Mouse (Mus musculus): ENCODE data around the gene Zfr2.

The Zfr2 gene

DNA sequence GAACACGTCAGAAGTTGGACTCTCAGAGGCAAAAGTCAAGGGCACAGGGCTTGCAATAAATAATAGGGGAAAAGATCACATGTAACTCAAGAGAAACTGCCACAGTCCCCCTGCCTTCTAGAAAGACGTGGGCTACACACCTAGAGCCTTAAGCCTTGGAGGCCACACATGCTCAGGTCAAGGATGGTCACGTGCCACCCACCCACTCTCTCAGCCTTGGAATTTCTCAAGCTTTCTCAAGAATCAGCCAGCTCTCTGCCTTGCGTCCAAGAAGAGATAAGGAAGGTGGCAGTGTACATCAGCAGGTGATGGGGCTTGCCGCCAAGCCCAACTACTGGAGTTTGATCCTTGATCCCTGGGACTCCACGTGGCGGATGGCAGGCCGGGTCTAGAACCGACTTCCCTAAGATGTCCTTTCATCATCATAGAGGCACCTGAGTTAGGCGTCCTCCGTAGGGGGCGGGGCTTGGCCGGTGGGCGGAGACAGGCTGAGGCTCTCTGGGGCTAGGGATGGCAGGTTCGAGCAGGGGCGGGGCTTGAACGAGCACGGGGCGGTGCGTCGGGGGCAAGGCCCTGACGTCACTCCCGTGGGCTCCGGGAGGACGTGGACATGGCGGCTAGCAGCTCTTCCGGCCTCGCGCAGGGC lies at the start of gene Zfr2:
Gene Zfr2 (plus strand): TSS at position 576 of the 646 bp plus-strand sequence.
- DNase-seq (ENCODE audit: low read depth, low spot score): peak; percentile 63

DNA sequence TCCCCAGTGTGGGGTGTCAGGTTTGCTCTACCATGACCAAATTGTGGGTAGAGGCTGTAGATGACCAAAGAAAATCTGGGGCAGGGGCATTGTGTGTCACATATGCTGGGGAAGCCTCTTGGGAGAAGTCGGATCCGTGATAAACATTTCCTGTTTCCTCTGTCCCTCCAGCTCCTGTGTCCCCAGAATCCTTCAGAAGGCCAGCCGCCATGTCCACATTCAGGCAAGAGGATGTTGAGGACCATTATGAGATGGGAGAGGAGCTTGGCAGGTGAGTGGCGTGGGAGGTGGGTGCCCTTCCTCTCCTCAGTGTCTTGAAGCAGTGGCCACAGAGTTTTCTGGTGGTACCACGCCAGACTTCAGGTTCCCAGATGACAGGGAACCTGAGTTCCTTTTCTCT lies 49.1 kb upstream of the Zfr2 start, which contains the start of gene 4930442H23Rik:
Gene 4930442H23Rik (minus strand): TSS at position 45 of the 400 bp plus-strand sequence.
- no peak for DNase-seq (ENCODE audit: low read depth, low spot score)

DNA sequence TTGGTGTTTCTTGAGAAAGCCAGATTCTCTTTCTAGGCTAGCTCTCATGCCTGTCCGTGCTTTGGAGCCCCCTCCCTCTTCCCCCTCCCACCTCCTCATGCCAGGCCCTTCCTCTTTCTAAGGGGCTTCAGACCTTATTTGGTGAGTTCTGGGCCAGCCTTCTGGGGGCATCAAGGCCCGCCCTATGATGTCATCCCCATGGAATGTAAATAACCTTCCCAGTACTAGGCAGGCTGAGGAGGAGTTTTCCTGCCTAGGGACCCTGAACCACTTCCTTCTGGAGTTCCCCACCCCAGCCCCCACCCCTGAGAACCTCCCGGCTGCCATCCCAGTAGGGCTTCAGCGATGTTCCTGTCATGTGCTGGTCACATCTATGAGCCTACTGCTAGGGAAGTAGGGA lies 48.2 kb upstream of the Zfr2 start:
- DNase-seq (ENCODE audit: low read depth, low spot score): no peak

DNA sequence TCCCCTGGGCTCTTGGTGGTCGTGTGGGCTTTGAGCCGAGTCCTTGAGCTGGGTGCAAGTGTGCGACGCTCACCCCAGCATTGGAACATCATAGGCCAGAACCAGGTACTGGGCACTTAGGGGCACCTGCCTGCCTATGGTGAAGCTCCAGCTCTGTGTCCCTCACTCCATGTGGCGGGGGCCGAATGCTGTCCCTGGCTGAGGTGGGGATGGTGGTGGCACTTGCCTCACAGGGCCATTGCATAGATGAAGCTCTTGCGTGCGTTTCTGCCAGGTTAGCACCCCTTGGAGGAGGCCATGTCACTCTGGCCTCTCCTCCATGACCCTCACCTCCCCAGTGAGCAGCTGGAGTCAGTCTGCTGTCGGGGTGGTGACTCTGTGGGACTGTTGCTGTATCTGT lies 45.8 kb upstream of the Zfr2 start:
- no peak for DNase-seq (ENCODE audit: low read depth, low spot score)

DNA sequence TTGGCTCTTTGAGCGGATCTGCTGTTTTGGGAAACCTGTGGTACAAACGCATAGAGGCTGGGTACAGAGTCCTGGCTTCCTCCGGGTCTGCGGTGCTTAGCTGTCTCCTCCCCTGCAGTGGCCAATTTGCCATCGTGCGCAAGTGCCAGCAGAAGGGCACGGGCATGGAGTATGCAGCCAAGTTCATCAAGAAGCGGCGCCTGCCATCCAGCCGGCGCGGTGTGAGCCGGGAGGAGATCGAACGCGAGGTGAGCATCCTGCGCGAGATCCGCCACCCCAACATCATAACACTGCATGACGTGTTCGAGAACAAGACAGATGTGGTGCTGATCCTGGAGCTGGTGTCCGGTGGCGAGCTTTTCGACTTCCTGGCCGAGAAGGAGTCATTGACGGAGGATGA lies 43.1 kb upstream of the Zfr2 start:
- no peak for DNase-seq (ENCODE audit: low read depth, low spot score)

DNA sequence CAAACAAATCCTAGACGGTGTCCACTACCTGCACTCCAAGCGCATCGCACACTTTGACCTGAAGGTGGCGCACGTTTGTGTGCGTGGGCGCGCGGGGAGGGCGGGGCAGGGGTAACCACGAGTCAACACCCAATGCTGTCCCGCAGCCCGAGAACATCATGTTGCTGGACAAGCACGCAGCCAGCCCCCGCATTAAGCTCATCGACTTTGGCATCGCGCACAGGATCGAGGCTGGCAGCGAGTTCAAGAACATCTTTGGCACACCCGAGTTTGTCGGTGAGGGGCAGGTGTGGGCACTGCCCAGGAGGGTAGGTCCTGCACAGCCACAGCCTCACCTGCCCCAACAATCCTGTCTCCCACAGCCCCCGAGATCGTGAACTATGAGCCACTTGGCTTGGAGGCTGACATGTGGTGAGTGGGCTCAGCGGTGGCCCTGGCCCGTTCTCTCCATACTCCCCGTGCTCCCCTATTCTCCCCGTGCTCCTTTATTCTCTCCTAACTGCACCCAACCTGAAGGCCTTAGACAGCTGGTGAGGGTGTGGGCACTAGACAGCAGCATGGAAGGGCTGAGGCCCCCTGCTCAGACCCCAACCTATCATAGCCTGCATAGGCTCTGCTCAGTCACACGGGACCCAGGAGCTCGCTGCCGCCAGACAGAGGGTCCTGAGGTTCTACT lies 42.6 kb upstream of the Zfr2 start:
- no peak for DNase-seq (ENCODE audit: low read depth, low spot score)

DNA sequence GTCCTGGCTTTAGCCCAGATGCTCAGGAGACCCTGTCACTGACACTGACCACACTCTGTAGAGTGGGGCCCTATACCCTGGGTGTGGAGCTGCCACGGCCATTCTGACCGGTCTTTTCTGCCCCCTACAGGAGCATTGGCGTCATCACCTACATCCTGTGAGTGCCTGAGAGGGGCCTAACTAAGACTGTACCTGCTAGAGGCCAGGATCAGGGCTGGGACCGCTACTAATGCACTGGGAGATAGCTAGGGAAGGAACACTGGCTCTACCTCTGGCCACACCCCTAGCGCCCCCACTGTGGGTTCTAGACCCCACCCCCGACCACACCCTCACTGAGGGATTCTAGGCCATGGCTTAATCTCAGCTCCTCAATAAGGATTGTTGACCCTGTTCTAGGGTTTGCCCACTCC lies 42.0 kb upstream of the Zfr2 start:
- no peak for DNase-seq (ENCODE audit: low read depth, low spot score)

DNA sequence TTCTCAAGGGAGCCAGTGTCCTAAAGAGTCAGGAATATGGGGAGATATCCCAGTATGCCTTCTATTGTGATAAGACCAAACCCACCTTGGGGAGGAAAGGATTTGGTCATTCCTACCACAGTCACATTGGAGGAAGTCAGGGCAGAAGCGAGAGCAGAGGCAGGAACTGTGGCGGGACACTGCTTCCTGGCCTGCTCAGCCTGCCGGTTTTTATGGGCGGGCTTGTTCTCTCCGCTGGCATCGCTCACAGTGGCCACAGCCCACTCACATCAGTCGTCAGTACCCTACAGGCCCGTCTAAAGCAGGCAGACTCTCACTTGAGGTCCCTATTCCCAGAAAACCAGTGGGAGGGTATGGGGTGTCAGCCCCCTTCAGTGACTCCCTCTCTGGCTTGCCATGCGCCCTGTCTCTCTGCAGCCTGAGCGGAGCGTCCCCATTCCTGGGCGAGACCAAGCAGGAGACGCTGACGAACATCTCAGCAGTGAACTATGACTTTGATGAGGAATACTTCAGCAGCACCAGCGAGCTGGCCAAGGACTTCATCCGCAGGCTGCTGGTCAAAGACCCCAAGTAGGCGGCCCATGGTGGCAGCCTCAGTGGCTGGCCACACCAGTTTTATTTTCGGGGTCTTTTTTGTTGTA lies 41.5 kb upstream of the Zfr2 start:
- DNase-seq (ENCODE audit: low read depth, low spot score): no peak

DNA sequence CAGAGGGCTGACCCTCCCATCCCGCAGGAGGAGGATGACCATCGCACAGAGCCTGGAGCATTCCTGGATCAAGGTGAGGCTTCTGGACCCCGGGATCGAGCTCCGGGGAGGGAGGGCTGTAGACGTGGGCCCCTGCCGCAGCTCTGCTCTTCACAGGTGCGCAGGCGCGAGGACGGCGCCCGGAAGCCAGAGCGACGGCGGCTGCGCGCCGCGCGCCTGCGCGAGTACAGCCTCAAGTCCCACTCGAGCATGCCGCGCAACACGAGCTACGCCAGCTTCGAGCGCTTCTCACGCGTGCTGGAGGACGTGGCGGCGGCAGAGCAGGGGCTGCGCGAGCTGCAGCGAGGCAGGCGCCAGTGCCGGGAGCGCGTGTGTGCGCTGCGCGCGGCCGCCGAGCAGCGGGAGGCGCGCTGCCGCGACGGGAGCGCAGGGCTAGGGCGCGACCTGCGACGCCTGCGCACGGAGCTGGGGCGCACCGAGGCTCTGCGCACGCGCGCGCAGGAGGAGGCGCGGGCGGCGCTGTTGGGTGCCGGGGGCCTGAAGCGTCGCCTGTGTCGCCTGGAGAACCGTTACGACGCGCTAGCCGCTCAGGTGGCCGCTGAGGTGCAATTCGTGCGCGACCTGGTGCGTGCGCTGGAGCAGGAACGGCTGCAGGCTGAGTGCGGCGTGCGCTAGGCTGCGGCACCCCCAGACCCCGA lies 40.5 kb upstream of the Zfr2 start:
- no peak for DNase-seq (ENCODE audit: low read depth, low spot score)

DNA sequence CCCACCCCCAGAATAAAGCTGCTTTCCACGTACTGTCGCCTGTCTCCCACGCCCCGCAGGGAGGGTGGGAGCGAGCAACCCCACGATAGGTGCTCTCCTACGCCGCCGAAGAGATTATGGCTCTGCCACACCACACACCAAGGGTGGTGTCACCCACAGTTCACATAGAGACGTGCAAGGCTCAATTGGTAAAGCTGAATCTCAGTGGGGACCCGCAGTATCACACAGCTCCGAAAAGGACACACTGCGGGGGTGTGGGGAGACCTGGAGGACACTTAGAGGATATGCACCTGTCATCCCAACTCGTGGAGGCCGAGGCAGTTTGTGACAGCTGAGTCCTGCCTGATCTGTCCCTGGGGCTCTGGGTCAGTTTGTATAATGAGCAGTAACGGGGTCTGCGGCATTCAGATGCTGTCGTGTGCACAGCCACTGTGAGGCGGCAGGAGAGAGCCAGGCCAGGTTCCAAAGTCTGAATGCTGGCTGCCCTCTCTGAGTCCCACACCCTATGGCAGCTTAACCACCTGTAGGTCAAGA lies 39.9 kb upstream of the Zfr2 start:
- no peak for DNase-seq (ENCODE audit: low read depth, low spot score)

DNA sequence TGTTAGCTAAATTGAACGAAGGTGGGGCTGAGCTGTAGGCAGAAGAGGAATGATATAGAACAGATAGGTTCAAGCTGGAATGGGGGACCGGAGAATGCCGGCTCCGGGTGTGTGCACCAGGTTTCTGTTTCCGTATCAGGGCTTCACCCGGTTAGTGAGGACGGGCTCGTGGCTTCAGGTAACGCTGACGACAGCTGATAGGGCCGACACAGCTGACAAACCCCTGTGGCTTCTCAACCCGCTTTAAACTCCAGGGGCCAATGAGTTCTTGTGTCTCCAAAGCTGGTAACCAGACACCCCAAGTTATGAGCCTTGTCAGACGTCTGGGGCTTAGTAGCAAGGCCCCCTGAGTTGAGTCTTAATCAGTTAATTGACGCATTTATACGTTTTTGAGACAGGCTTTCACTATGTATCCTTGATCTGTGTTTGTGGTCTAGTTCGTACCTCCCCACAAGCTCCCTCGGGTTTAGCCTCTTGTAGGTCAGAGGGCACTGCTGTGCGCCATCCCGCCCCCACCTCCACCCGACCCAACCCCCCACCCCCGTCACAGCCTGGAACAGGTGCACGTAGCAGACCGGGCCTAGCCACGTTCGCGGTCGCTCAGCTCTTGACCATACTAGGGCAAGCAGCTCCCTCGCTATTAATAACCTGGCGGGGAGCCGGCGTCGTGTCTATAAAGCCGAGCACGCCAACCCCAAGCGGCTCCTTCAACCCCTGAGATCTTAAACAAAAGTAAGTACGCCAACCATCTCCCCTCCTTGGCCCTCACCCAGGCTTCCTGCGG lies 38.8 kb upstream of the Zfr2 start:
- no peak for DNase-seq (ENCODE audit: low read depth, low spot score)

DNA sequence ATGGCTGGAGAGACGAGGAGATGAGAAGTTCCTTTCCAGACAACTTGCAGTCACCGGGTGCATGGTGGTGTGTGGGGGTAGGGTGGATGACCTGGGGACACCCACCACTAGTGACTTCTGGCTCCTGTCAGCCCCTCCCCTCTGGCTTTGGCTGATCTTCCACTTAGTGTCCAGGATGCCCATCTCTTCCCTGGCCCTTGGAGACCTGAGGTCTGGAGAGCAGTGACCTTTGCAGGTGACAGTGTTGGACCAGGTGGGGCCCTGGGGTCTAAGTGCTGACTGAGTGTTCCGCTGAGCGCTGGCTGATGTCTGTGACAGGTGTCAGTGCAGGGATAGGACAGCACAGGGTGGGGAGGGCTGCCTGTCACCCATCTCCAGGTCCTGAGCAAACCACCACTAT lies 37.7 kb upstream of the Zfr2 start:
- no peak for DNase-seq (ENCODE audit: low read depth, low spot score)

DNA sequence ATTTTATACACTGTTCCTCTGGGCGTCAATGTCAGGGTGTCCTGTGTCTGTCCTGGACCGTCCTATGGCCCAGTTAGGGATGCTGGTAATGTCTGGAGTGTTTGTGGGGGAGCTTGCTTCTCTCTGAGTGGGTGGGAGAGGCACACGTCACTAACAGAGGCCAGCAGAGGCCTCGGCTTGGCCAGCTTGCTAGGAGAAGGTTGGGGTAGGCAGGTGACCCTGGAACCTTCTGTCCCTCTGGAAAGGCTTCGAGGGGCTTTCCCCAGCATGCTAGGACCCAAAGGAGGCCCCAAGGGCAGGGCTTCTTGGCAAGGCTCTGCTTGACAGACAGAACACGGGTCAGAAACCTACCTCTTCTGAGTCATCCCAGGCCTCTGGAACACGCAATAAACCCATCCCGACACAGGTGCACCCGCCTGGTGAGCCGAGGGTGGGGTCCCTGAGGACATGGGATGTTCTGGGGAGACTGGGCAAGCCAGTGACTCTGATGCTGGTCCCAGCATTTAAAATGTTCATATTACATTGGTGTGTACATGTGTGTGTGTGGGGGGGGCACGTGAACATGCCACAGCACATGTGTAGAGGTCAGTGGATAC lies 36.4 kb upstream of the Zfr2 start:
- no peak for DNase-seq (ENCODE audit: low read depth, low spot score)

DNA sequence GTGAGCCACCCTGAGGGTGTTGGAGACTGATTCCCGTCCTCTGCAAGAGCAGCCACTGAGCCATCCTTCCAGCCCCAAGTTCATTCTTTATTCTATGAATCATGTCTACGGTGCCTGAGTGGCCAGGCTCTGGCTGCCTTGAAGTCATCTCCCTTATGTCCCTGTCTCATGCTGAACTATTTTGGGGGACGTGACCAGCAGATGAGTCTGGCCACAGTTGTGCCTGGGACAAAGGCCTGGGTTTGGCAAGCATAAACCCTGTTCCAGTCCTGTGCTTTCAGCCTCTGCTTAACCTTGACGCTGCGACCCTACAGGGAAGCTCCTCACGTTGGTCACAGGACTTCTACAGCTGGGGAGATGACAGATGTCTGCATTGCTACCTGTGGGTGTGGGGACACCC lies 35.6 kb upstream of the Zfr2 start:
- DNase-seq (ENCODE audit: low read depth, low spot score): no peak

DNA sequence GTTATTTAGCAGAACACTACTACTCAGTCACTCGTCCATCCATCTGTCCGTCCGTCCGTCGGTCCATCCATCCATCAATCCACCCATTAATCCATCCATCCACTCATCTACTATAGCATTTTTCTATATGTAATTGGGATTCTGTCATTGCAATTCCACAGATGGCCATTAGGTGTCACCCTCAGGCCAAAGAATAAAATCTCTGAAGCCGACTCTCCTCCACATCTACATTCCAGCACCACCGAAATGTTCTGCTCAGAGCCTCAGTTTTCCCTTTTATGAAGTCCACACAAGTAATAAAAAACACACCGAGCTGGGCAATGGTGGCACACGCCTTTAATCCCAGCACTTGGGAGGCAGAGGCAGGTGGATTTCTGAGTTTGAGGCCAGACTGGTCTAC lies 34.7 kb upstream of the Zfr2 start:
- no peak for DNase-seq (ENCODE audit: low read depth, low spot score)

DNA sequence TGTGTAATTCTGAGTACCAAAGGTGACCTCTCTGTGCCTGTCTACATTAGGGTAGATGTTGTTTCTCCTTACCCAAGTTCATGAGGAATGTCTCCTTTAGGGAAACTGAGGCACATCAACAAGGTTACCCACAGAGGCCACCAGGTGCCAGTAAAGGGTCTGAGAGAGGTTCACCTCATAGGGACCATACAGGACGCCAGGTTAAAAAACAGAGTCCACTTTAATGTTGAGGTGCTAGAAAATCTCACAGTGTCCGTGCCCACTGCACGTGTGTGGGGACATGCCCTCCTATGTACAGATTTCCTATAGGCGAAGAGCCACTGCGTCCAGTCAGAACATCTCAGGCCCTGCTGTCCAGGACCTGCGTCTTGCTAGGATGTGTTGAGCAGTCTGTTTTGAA lies 34.0 kb upstream of the Zfr2 start:
- no peak for DNase-seq (ENCODE audit: low read depth, low spot score)

DNA sequence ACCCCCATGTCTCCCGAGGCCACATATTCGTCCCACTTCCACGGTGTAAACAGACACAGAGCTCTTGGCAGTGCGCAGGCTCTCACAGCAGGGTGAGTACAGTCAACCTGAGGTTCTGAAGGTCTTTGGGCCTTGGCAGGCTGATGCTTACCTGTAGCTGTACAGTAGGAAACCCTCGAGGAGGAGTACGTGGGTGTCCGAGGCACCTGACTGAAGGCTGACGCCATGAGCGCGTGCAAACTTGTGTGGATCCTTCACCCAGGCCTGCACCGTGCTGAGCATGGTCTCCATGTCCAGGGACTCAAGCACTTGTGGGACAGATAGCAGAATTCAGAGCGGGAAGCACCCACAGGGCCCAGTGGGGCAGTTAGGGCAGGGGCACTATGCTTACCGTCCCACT lies 32.8 kb upstream of the Zfr2 start:
- no peak for DNase-seq (ENCODE audit: low read depth, low spot score)

DNA sequence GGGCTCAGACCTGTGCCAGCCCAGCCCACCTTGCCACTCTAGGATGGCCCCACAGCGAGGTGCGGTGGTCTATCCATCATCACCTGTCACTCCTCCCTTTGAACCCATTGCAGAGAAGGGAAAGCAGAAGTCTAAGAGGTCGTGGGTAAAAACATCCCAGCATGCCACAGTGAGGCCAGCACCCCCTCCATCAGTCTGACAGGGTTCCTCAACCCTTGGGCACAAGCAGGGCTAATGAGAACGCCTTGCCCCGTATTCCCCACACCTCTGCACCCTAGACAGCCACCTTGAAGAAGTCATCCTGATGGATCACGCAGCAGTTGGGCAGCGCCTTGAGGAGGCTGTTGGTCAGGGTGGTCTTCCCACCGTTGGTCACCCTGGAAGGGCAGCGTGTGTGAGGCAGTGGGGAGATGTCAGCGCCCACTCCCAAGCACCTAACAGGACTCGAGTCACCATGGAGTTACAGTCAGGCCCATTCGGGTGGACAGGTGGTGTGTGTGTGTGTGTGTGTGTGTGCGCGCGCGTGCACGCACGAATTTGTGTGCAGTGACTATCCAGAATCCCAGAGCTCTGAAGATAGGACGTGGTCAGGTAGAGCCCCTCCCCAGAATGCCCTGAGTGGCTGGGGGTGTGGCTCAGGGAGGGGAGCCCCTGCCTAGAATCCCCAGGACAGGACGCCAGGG lies 32.2 kb upstream of the Zfr2 start:
- no peak for DNase-seq (ENCODE audit: low read depth, low spot score)

DNA sequence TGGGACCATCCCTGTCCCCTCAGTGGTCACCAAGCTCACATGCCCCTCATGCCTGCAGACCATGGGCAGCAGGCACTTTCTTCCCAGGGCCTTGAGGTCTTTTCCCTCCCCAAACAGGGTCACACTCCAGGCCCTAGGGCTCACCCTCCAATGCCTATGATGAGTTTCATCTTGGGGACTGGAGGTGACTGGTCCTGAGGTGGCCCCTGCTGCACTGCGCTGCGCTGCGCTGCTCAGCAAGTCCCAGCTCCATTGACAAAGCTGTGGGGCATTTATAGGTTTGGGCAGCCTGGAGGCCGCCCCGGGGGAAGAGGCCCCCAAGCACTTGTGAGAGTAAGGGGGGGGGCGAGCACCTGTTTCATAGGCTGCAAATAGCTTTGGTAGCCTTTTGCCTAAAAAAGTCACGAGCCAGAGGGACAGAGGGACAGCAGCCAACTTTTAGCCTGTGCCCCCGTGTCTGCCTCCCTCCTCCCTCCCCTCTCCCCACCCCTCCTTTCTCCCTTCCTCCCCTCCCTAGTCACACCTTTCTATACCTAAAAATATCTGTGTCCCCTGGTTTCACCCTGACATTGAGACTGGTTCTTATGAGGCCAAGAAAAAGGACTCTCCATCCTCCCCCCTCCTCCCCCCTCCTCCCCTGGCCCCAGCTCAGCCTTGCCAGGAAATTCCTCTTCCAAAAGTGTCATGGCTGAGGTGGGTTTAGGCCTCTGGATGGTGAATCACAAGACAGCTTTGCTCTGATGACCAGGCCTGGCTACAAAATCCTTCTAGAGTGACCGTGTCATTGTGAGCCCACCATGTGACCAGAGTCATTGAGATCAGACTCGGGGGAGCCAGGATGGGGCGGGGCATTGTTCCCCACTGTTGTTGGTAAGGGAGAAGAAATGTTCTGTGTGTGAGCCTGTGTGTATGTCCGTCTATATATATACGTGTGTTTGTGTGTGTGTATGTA lies 30.9 kb upstream of the Zfr2 start, which contains the start of gene Nmrk2:
Gene Nmrk2 (minus strand): TSS at position 245 of the 952 bp plus-strand sequence.
- no peak for DNase-seq (ENCODE audit: low read depth, low spot score)
